Mouse (Mus musculus) midbrain, embryonic 14.5 days (tissue): Measurements from ENCODE around the gene Tmem88. TPM values are rescaled to one million over a fixed set of nuclear protein-coding genes. Genes with fewer than 3 reads are reported as not detected.
A peak's percentile ranks its signal among the peaks of the same experiment; 100 is the strongest.

Experiments used
- ATAC-seq: fragments of 200-750 bp; cut with Nextera tagmentation; 2 replicates; pipeline ENCODE4 v1.8.0; 2017; ENCODE audit warnings: moderate number of reproducible peaks, moderate library complexity; ENCODE audit not compliant: low FRiP score, low TSS enrichment
- DNase-seq: peaks from one replicate; pipeline ENCODE4 v3.0.0-alpha.2; 2015
- H3K27ac ChIP-seq: fragments of 300-500 bp; sonication (generic); replicated peaks from 2 replicates; pipeline ENCODE4 v1.5.1; 2014; ENCODE audit warnings: mild to moderate bottlenecking, low read depth, low read length, moderate library complexity
- H3K27me3 ChIP-seq: fragments of 300-500 bp; sonication (generic); 2 replicates; pipeline ENCODE4 v1.6.1; 2014; ENCODE audit warnings: low read length, control low read depth, mixed read lengths; ENCODE audit not compliant: control insufficient read depth, insufficient read depth
- H3K36me3 ChIP-seq: fragments of 300-500 bp; sonication (generic); 2 replicates; pipeline ENCODE4 v1.6.1; 2014; ENCODE audit warnings: low read length, control low read depth; ENCODE audit not compliant: control insufficient read depth, insufficient read depth
- H3K4me1 ChIP-seq: fragments of 300-500 bp; sonication (generic); 2 replicates; pipeline ENCODE4 v1.6.1; 2014; ENCODE audit warnings: mild to moderate bottlenecking, antibody characterized with exemption, low read length, control low read depth; ENCODE audit not compliant: control insufficient read depth, insufficient read depth
- H3K4me2 ChIP-seq: fragments of 300-500 bp; sonication (generic); 2 replicates; pipeline ENCODE4 v1.6.1; 2014; ENCODE audit warnings: mild to moderate bottlenecking, low read length, moderate library complexity
- H3K4me3 ChIP-seq: fragments of 300-500 bp; sonication (generic); replicated peaks from 2 replicates; pipeline ENCODE4 v1.5.1; 2014; ENCODE audit warnings: low read depth, low read length
- H3K9ac ChIP-seq: fragments of 300-500 bp; sonication (generic); replicated peaks from 2 replicates; pipeline ENCODE4 v1.6.1; 2014; ENCODE audit warnings: mild to moderate bottlenecking, low read length, moderate library complexity
- H3K9me3 ChIP-seq: fragments of 300-500 bp; sonication (generic); 2 replicates; pipeline ENCODE4 v1.6.1; 2016; ENCODE audit warnings: low read length, control low read depth, mixed read lengths; ENCODE audit not compliant: control insufficient read depth
- WGBS: fragments of 180-500 bp; shearing (Covaris S2); extraction: QIAGEN DNeasy Blood & Tissue Kit; methylation state at CpG from one replicate; pipeline ENCODE4 v1.1.7; 2014; 5-methylcytosine and 5-hydroxymethylcytosine counted together
- polyA plus RNA-seq: library from polyadenylated mRNA; unstranded; fragments of >200 nt; fragmentation: Nextera tagmentation; extraction: Ambion mirVana; gene quantifications from 2 replicates; pipeline ENCODE4 v1.2.1, GENCODE M21; 2014

Gene Tmem88
- polyA plus RNA-seq, 1 experiment from 2014 or later = 4.9 TPM

DNA sequence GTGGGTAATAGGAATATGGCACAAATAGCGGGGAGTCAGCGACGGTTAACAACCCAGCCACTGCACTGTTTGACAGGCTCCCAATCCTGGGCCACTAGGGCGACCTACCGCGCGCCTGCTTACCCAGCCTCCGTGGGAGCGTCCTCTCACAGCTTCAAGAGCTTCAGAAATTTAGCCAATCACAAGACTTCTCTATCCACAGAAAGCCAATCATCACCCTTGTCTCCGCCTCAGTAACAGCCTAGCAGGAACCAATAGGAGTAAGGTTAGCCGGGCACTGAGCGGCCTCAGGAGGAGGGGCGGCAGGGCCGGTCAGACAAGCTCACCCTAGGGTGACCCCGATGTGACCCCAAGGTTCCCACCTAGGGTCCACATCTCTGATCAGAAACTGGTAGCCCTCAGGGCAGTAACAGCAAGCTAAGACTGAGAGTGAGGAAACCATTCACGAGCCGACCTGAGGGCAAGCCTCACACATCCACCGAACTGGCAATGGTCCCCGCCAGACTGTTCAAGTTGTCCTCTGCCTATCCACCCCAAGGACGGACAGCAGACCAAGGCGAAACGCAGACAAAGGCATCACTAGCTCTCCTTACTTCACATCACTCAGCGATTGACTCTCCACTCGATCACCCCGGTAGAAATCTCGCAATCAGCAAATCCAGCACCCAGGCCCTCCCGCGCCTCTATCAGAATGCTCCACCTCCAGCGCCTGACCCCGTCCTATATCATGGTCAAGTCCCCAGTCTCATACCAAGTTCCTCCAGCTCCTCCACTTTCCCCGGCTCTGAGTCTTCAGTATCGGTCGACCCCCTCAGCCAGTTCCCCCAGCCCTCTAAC lies 10.7 kb upstream of the Tmem88 start:
- Histone ChIP-seq H3K4me1 (peaks cover 39% of the 10 kb centered on the region), H3K9ac (peak overlapping the region; percentile 85), H3K4me3 (peak overlapping the region; percentile 62), H3K36me3 (peaks cover 62% of the 10 kb centered on the region), H3K27ac (peak overlapping the region; percentile 100), H3K9me3 (no peaks in the 10 kb centered on the region), H3K4me2 (peak overlapping the region; percentile 99), H3K27me3 (no peaks in the 10 kb centered on the region)
- WGBS = under 1% methylated on average over 33 of the region's 33 CpGs
- DNase-seq (peak; percentile 90), ATAC-seq (peak; percentile 60)

DNA sequence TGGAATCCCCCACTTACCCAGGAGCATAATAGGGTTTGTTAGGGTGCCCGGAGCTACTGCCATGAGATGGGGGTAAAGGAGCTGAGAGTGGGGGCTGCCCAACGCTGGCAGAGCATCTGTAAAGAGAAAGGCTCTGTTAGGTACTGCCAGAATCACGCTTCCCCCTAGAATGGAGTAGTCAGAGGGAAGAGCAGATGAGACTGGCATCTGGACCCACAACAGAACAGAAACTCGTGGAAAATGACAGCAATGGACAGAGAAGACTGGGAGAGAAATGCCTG lies 9.6 kb upstream of the Tmem88 start:
- Histone ChIP-seq H3K27me3 (no peaks in the 10 kb centered on the region), H3K4me1 (peaks cover 28% of the 10 kb centered on the region), H3K36me3 (peaks cover 68% of the 10 kb centered on the region), H3K4me3 (peak overlapping the region; percentile 62; the same call in 1 of the 2 replicates), H3K9me3 (no peaks in the 10 kb centered on the region), H3K27ac (no peak overlapping the region), H3K4me2 (peak overlapping the region; percentile 99), H3K9ac (0 out of 2 replicates have a peak overlapping the region, but pooled peaks have one; percentile 85)
- DNase-seq (no peak), ATAC-seq (no peak)
- WGBS = 88% methylated on average over 4 of the region's 4 CpGs

GRCm38 (mm10) chr11:69406867-69407723 lies 9.1 kb upstream of the Tmem88 start:
- Histone ChIP-seq H3K27ac (no peak overlapping the region), H3K9ac (0 out of 2 replicates have a peak overlapping the region, but pooled peaks have one; percentile 3), H3K36me3 (peaks cover 68% of the 10 kb centered on the region), H3K4me3 (no peak overlapping the region), H3K4me1 (peaks cover 22% of the 10 kb centered on the region), H3K9me3 (no peaks in the 10 kb centered on the region), H3K27me3 (no peaks in the 10 kb centered on the region), H3K4me2 (no peak overlapping the region)
- ATAC-seq (no peak), DNase-seq (no peak)
- WGBS = 93% methylated on average over 16 of the region's 16 CpGs

GRCm38 (mm10) chr11:69406282-69406681 lies 8.2 kb upstream of the Tmem88 start:
- no peak overlapping the region for H3K9ac ChIP-seq
- DNase-seq (no peak), ATAC-seq (no peak)
- peaks cover 17% of the 10 kb centered on the region for H3K4me1 ChIP-seq
- H3K4me2 ChIP-seq = no peak overlapping the region
- no peaks in the 10 kb centered on the region for H3K27me3 ChIP-seq
- WGBS = 90% methylated on average over 19 of the region's 19 CpGs
- no peak overlapping the region for H3K4me3 ChIP-seq
- H3K36me3 ChIP-seq = peaks cover 70% of the 10 kb centered on the region
- H3K27ac ChIP-seq = no peak overlapping the region
- no peaks in the 10 kb centered on the region for H3K9me3 ChIP-seq

DNA sequence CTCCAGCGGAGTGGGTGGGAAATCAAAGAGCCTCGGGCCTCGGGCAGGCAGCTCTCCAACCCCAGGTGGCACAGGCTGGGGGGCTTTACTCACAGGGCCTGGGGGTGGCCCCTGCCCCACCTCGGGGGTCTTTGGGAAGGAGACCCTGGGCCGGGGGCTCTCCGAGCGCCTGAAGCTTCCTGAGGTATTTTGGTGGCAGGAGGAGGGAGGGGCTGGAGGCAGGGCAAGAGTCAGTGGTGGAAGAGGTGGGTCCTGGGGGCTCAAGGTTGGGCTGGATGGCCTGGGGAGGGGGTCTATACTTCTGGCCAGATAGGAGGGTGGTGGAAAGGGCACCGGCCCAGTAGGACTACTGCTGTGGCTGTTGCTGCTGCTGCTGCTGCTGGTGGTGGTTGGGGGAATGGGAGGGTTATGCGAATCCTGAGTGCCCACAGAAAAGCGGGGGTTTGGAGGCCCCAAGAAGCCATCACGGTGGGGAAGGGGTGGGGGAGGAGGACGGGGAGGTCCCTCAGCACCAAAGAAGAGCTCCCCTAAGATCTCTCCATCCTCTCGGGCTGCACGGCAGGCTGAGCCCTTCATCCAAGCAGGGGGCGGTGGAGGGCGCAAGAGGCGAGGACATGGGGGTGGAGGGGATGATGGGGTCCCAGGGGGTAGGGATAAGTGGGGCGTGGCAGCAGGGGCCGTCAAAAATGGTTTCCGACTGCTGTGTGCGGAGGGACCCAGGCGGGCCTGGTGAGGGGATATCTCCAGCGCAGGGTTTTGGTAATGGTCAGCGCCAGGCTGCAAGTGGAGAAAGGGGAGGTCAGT lies 7.6 kb upstream of the Tmem88 start:
- no peaks in the 10 kb centered on the region for H3K9me3 ChIP-seq
- H3K4me2 ChIP-seq = no peak overlapping the region

GRCm38 (mm10) chr11:69404595-69405396 lies 6.8 kb upstream of the Tmem88 start:
- WGBS = 93% methylated on average over 23 of the region's 24 CpGs
- no peak overlapping the region for H3K4me2 ChIP-seq
- no peaks in the 10 kb centered on the region for H3K27me3 ChIP-seq
- H3K9ac ChIP-seq = no peak overlapping the region
- no peak for DNase-seq
- peaks cover 85% of the 10 kb centered on the region for H3K36me3 ChIP-seq
- H3K27ac ChIP-seq = no peak overlapping the region
- ATAC-seq = no peak
- H3K9me3 ChIP-seq = no peaks in the 10 kb centered on the region
- H3K4me3 ChIP-seq = no peak overlapping the region
- peaks cover 13% of the 10 kb centered on the region for H3K4me1 ChIP-seq

More for the DNA sequence above, 7.6 kb upstream of the Tmem88 start:
- Histone ChIP-seq H3K27me3 (no peaks in the 10 kb centered on the region), H3K4me3 (no peak overlapping the region), H3K36me3 (peaks cover 77% of the 10 kb centered on the region), H3K27ac (no peak overlapping the region), H3K9ac (no peak overlapping the region), H3K4me1 (peaks cover 17% of the 10 kb centered on the region)
- 91% methylated on average over 24 of the region's 24 CpGs for WGBS
- ATAC-seq = no peak
- no peak for DNase-seq

GRCm38 (mm10) chr11:69403691-69404594 lies 5.9 kb upstream of the Tmem88 start:
- ATAC-seq (no peak), DNase-seq (no peak)
- Histone ChIP-seq H3K4me3 (no peak overlapping the region), H3K9ac (no peak overlapping the region), H3K27ac (0 out of 2 replicates have a peak overlapping the region, but pooled peaks have one; percentile 8), H3K36me3 (peaks cover 94% of the 10 kb centered on the region), H3K4me1 (peaks cover 10% of the 10 kb centered on the region), H3K4me2 (no peak overlapping the region), H3K9me3 (no peaks in the 10 kb centered on the region), H3K27me3 (no peaks in the 10 kb centered on the region)
- 94% methylated on average over 38 of the region's 38 CpGs for whole genome bisulfite sequencing
